Mouse (Mus musculus) cerebellum, adult 2 months (tissue): ENCODE data around the gene Ankrd65.

ENCODE experiments used
- CTCF ChIP-seq: fragments of 200-500 bp; IDR thresholded peaks from 2 replicates; pipeline ENCODE4 v1.5.1; 2011; ENCODE audit warnings: low read depth, mild to moderate bottlenecking, control low read depth, low read length, moderate library complexity, borderline replicate concordance; ENCODE audit not compliant: insufficient read depth
- POLR2A ChIP-seq: fragments of 200-500 bp; IDR thresholded peaks from 2 replicates; pipeline ENCODE4 v1.6.1; 2011; ENCODE audit warnings: low read length, control low read depth, borderline replicate concordance; ENCODE audit not compliant: insufficient read depth

DNA sequence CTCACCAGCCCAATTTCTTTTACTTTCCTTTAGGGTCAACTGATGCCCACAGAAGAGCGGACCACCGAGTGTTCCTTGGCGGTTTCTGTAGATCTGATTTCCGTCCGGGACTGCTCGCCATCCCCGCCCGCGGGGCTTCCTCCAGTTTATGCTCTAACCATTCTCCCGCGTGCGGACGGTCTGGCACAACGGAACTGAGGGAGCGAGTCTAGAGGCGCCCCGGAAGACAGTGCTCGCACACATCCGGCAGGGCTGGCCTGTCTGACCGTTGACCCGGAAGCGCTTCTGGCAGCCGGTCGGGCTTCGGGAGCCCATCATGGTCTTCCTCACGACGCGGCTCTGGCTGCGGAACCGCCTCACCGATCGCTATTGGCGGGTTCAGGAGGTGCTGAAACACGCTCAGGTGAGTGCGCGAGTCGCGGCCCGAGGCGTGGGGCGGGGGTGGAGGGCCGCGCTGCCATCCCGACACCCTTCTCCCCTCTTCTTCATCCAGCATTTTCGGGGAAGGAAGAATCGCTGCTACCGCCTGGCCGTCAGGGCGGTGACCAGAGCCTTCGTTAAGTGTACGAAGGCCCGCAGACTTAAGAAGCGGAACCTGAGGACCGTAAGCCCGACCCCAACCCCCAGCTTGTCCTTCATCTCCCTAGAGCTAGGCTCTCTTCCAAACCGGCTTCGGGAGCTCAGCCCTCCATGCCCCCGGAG, 13.3 kb downstream of the Ankrd65 start:
- TF ChIP-seq CTCF (no peak), POLR2A (peak; percentile 84)
